In the genomic region with DNA sequence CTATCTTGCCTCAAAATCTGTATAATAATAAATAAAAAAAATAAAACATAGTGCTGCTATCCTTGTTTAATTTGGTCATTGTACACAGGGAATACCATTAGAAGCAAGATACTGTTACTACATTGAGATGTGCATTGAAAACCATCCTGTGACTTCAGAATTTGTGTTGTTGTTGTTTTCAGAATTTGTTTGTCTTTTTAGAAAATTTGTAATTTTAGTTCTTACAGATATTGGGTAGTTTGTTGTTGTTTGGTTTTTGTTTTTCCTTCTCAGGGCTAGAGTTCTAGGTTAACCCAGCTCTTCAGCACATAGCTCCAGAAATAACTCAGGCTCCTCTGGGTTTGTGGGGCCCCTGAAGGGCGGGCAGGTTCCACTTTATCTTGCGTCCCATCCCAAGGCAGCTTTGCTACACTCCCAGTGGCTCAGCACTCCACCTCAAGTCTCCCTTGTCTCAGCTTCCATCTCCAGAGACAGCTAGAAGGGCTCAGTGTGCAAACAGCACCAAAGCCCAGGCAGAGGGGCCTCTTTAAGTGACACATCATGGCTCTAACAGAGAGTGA, we compare ENCODE assay signal across 10 mouse cellular contexts. TPM values are rescaled to one million over a fixed set of nuclear protein-coding genes. Genes with fewer than 3 reads are reported as not detected.
DNase-seq lines count a peak whose midpoint lies in the region; ATAC-seq lines count a peak whose summit lies in the region.
"Had no signal": no experiment of that assay in that cellular context is flagged by ENCODE, and none has a peak within 500 bp of the region (broad histone marks: within the 10 kb centered on the region; RNA-seq: fewer than 3 reads in every experiment).

No protein-coding gene starts in this region.

- peak; percentile 75 for ATAC-seq in kidney, embryonic 15.5 days (replicated peaks; ENCODE audit: low FRiP score)
- peak; percentile 83 for ATAC-seq in liver, embryonic 16.5 days (ENCODE audit: low read depth)
- ATAC-seq in forebrain, embryonic 11.5 days (replicated peaks; ENCODE audit: low FRiP score) = no peak

- no peak for DNase-seq in kidney, adult 9 months
- peak; percentile 77 for DNase-seq in c-Kit-positive CD71-positive TER-119-negative erythroid progenitor cells, embryonic 14.5 days (ENCODE audit: low read depth)
- no peak for DNase-seq in forebrain, embryonic 11.5 days (ENCODE audit: low spot score)
- no peak for DNase-seq in ovary, postnatal 10 days (ENCODE audit: low spot score)
- DNase-seq: heart, postnatal 4 days; kidney, adult 2 months; lung, postnatal 10 days had no signal

- H3K27ac ChIP-seq in kidney, embryonic 15.5 days = no peak overlapping the region
- peak overlapping the region; percentile 98 for H3K27ac ChIP-seq in liver, embryonic 16.5 days (ENCODE audit: low read length)
- H3K27ac ChIP-seq in forebrain, embryonic 11.5 days (ENCODE audit: low read depth, low read length) = no peak overlapping the region

- H3K36me3 ChIP-seq in kidney, embryonic 15.5 days = peaks cover 10% of the 10 kb centered on the region
- H3K36me3 ChIP-seq in erythroblast, embryonic 14.5 days (ENCODE audit: control insufficient read depth) = peaks cover 94% of the 10 kb centered on the region
- peaks cover 18% of the 10 kb centered on the region for H3K36me3 ChIP-seq in liver, embryonic 16.5 days (ENCODE audit: control insufficient read depth, insufficient read depth)
- no peaks in the 10 kb centered on the region for H3K36me3 ChIP-seq in forebrain, embryonic 11.5 days (ENCODE audit: control insufficient read depth, insufficient read depth, low read length)

- no peaks in the 10 kb centered on the region for H3K9me3 ChIP-seq in kidney, embryonic 15.5 days (replicated peaks)
- H3K9me3 ChIP-seq in erythroblast, embryonic 14.5 days (ENCODE audit: control insufficient read depth, low read length) = no peaks in the 10 kb centered on the region
- no peaks in the 10 kb centered on the region for H3K9me3 ChIP-seq in liver, embryonic 16.5 days (replicated peaks; ENCODE audit: control insufficient read depth, low read length)
- no peaks in the 10 kb centered on the region for H3K9me3 ChIP-seq in forebrain, embryonic 11.5 days (ENCODE audit: control insufficient read depth, low read length)

- no peak overlapping the region for H3K4me2 ChIP-seq in kidney, embryonic 15.5 days
- H3K4me2 ChIP-seq in liver, embryonic 16.5 days (ENCODE audit: low read depth, low read length) = peak overlapping the region; percentile 66
- H3K4me2 ChIP-seq in forebrain, embryonic 11.5 days (ENCODE audit: low read depth, low read length, severe bottlenecking) = no peak overlapping the region

- H3K27me3 ChIP-seq in kidney, embryonic 15.5 days = no peaks in the 10 kb centered on the region
- no peaks in the 10 kb centered on the region for H3K27me3 ChIP-seq in erythroblast, embryonic 14.5 days (ENCODE audit: control insufficient read depth)
- H3K27me3 ChIP-seq in liver, embryonic 16.5 days (ENCODE audit: control insufficient read depth, insufficient read depth, low read depth, low read length) = no peaks in the 10 kb centered on the region
- no peaks in the 10 kb centered on the region for H3K27me3 ChIP-seq in forebrain, embryonic 11.5 days (ENCODE audit: control insufficient read depth, insufficient read depth, low read length)

- H3K9ac ChIP-seq in kidney, embryonic 15.5 days = no peak overlapping the region
- peak overlapping the region; percentile 67 for H3K9ac ChIP-seq in liver, embryonic 16.5 days (ENCODE audit: low read depth, low read length)
- no peak overlapping the region for H3K9ac ChIP-seq in forebrain, embryonic 11.5 days (ENCODE audit: low read length)

- H3K4me1 ChIP-seq in kidney, embryonic 15.5 days = peaks cover 61% of the 10 kb centered on the region
- H3K4me1 ChIP-seq in erythroblast, embryonic 14.5 days (ENCODE audit: control insufficient read depth) = peaks cover 96% of the 10 kb centered on the region
- peaks cover 79% of the 10 kb centered on the region for H3K4me1 ChIP-seq in liver, embryonic 16.5 days (ENCODE audit: control insufficient read depth, low read depth, low read length)
- H3K4me1 ChIP-seq in forebrain, embryonic 11.5 days (replicated peaks; ENCODE audit: control insufficient read depth, insufficient read depth, low read length) = peaks cover 9% of the 10 kb centered on the region; the same call in 1 of the 2 replicates

- 26% methylated on average over 2 of the region's 2 CpGs for WGBS in kidney, embryonic 15.5 days
- WGBS in liver, embryonic 16.5 days (ENCODE audit: insufficient replicate concordance) = 13% methylated on average over 2 of the region's 2 CpGs
- 38% methylated on average over 2 of the region's 2 CpGs for WGBS in forebrain, embryonic 11.5 days

- no peak overlapping the region for H3K4me3 ChIP-seq in kidney, embryonic 15.5 days (replicated peaks)
- peak overlapping the region; percentile 54 for H3K4me3 ChIP-seq in erythroblast, embryonic 14.5 days (replicated peaks)
- peak overlapping the region; percentile 34 for H3K4me3 ChIP-seq in liver, embryonic 16.5 days (ENCODE audit: low read depth, low read length)
- H3K4me3 ChIP-seq in forebrain, embryonic 11.5 days (ENCODE audit: low read depth, low read length) = no peak overlapping the region

RNA-seq across cellular contexts. Expression of a gene that starts 18.9 kb away (rescaled TPM):
- 23.8 and 27.6 TPM in 2 replicates for polyA plus RNA-seq in kidney, embryonic 15.5 days (2015; fragmentation: Nextera tagmentation; extraction: Ambion mirVana)
- polyA plus RNA-seq in erythroblast, embryonic 14.5 days (2012) = 24.6 and 28.0 TPM in 2 replicates
- polyA plus RNA-seq in liver, embryonic 16.5 days (2015; fragmentation: Nextera tagmentation; extraction: Ambion mirVana) = 46.5 and 52.1 TPM in 2 replicates
- polyA plus RNA-seq in forebrain, embryonic 11.5 days (2014; fragmentation: Nextera tagmentation; extraction: Ambion mirVana) = 10.0 and 12.7 TPM in 2 replicates

RNA-seq across cellular contexts. Expression of a gene that starts 49.4 kb away (rescaled TPM):
- polyA plus RNA-seq in kidney, embryonic 15.5 days (2015; fragmentation: Nextera tagmentation; extraction: Ambion mirVana) = not detected in 2 replicates
- not detected in 2 replicates for polyA plus RNA-seq in erythroblast, embryonic 14.5 days (2012)
- not detected in 2 replicates for polyA plus RNA-seq in liver, embryonic 16.5 days (2015; fragmentation: Nextera tagmentation; extraction: Ambion mirVana)
- not detected in 2 replicates for polyA plus RNA-seq in forebrain, embryonic 11.5 days (2014; fragmentation: Nextera tagmentation; extraction: Ambion mirVana)
- polyA plus RNA-seq: kidney, adult 2 months had no signal

RNA-seq across cellular contexts. Expression of a gene that starts 56.0 kb away (rescaled TPM):
- 42.7 and 44.0 TPM in 2 replicates for polyA plus RNA-seq in kidney, embryonic 15.5 days (2015; fragmentation: Nextera tagmentation; extraction: Ambion mirVana)
- 0.34 and 0.48 TPM in 2 replicates for polyA plus RNA-seq in erythroblast, embryonic 14.5 days (2012)
- polyA plus RNA-seq in liver, embryonic 16.5 days (2015; fragmentation: Nextera tagmentation; extraction: Ambion mirVana) = 10.1 and 10.4 TPM in 2 replicates
- polyA plus RNA-seq in forebrain, embryonic 11.5 days (2014; fragmentation: Nextera tagmentation; extraction: Ambion mirVana) = 27.1 and 29.1 TPM in 2 replicates

Comparison
In these comparisons a context has a peak if more than half of its experiments do, and no peak if none do; other contexts are left out.
1. H3K4me3 ChIP-seq: peak in erythroblast, embryonic 14.5 days (single experiment) and liver, embryonic 16.5 days (single experiment); none in kidney, embryonic 15.5 days (single experiment) and forebrain, embryonic 11.5 days (single experiment).